Mouse (Mus musculus): Measurements from ENCODE around the gene Ccdc86. TPM values are rescaled to one million over a fixed set of nuclear protein-coding genes. Genes with fewer than 3 reads are reported as not detected.

Ccdc86 gene
- polyA plus RNA-seq, 1 experiment from 2014 or later: 33.2 TPM

GRCm38 (mm10) chr19:10949558-10949957 lies 492 bp upstream of the Ccdc86 start:
- Histone ChIP-seq H3K9ac (replicated peaks) (0 out of 2 replicates have a peak overlapping the region, but pooled peaks have one; percentile 23), H3K4me1 (replicated peaks) (peaks cover 22% of the 10 kb centered on the region), H3K36me3 (peaks cover 19% of the 10 kb centered on the region), H3K4me3 (replicated peaks) (peak overlapping the region; percentile 79), H3K27ac (peak overlapping the region; percentile 45; the same call in 1 of the 2 replicates), H3K4me2 (peak overlapping the region; percentile 100), H3K9me3 (no peaks in the 10 kb centered on the region), H3K27me3 (0 out of 2 replicates have a peak, but pooled peaks cover 4% of the 10 kb centered on the region)
- no peak for ATAC-seq (ENCODE audit: insufficient number of reproducible peaks, insufficient read depth, low FRiP score, low TSS enrichment, low read depth)
- 33% methylated on average over 9 of the region's 9 CpGs for WGBS

GRCm38 (mm10) chr19:10948416-10948815 lies 650 bp downstream of the Ccdc86 start:
- Histone ChIP-seq H3K9ac (replicated peaks) (peak overlapping the region; percentile 88), H3K36me3 (peaks cover 30% of the 10 kb centered on the region), H3K4me2 (peak overlapping the region; percentile 100), H3K27me3 (0 out of 2 replicates have a peak, but pooled peaks cover 4% of the 10 kb centered on the region), H3K27ac (no peak overlapping the region), H3K4me3 (replicated peaks) (peak overlapping the region; percentile 79), H3K4me1 (replicated peaks) (peaks cover 22% of the 10 kb centered on the region), H3K9me3 (no peaks in the 10 kb centered on the region)
- ATAC-seq (ENCODE audit: insufficient number of reproducible peaks, insufficient read depth, low FRiP score, low TSS enrichment, low read depth): no peak
- 1% methylated on average over 20 of the region's 20 CpGs for WGBS

- peak overlapping the region; percentile 88 for H3K9ac ChIP-seq (replicated peaks)
- peaks cover 22% of the 10 kb centered on the region for H3K4me1 ChIP-seq (replicated peaks)
- ATAC-seq (ENCODE audit: insufficient number of reproducible peaks, insufficient read depth, low FRiP score, low TSS enrichment, low read depth): no peak
These were observed 1.8 kb downstream of the Ccdc86 start for GRCm38 (mm10) chr19:10947219-10947618.

GRCm38 (mm10) chr19:10946506-10946905 lies 2.6 kb downstream of the Ccdc86 start:
- Histone ChIP-seq H3K9ac (replicated peaks) (0 out of 2 replicates have a peak overlapping the region, but pooled peaks have one; percentile 23), H3K4me1 (replicated peaks) (peaks cover 22% of the 10 kb centered on the region), H3K4me2 (peak overlapping the region; percentile 100; the same call in 1 of the 2 replicates), H3K27ac (no peak overlapping the region), H3K4me3 (replicated peaks) (0 out of 2 replicates have a peak overlapping the region, but pooled peaks have one; percentile 79), H3K9me3 (no peaks in the 10 kb centered on the region), H3K36me3 (peaks cover 46% of the 10 kb centered on the region), H3K27me3 (no peaks in the 10 kb centered on the region)
- ATAC-seq (ENCODE audit: insufficient number of reproducible peaks, insufficient read depth, low FRiP score, low TSS enrichment, low read depth): no peak
- WGBS: 91% methylated on average over 3 of the region's 3 CpGs

More at GRCm38 (mm10) chr19:10947219-10947618, 1.8 kb downstream of the Ccdc86 start:
- H3K27ac ChIP-seq: no peak overlapping the region
- H3K9me3 ChIP-seq: no peaks in the 10 kb centered on the region
- peak overlapping the region; percentile 79 for H3K4me3 ChIP-seq (replicated peaks)
- peak overlapping the region; percentile 100 for H3K4me2 ChIP-seq
- no peaks in the 10 kb centered on the region for H3K27me3 ChIP-seq
- 78% methylated on average over 5 of the region's 5 CpGs for WGBS
- peaks cover 42% of the 10 kb centered on the region for H3K36me3 ChIP-seq

- WGBS: 89% methylated on average over 3 of the region's 3 CpGs
- H3K4me3 ChIP-seq (replicated peaks): no peak overlapping the region
- H3K27me3 ChIP-seq: no peaks in the 10 kb centered on the region
- no peaks in the 10 kb centered on the region for H3K9me3 ChIP-seq
- no peak overlapping the region for H3K27ac ChIP-seq
- ATAC-seq (ENCODE audit: insufficient number of reproducible peaks, insufficient read depth, low FRiP score, low TSS enrichment, low read depth): no peak
- H3K4me1 ChIP-seq (replicated peaks): peaks cover 34% of the 10 kb centered on the region
- no peak overlapping the region for H3K4me2 ChIP-seq
- no peak overlapping the region for H3K9ac ChIP-seq (replicated peaks)
- peaks cover 46% of the 10 kb centered on the region for H3K36me3 ChIP-seq
These were observed 5.1 kb downstream of the Ccdc86 start for GRCm38 (mm10) chr19:10943955-10944354.

DNA sequence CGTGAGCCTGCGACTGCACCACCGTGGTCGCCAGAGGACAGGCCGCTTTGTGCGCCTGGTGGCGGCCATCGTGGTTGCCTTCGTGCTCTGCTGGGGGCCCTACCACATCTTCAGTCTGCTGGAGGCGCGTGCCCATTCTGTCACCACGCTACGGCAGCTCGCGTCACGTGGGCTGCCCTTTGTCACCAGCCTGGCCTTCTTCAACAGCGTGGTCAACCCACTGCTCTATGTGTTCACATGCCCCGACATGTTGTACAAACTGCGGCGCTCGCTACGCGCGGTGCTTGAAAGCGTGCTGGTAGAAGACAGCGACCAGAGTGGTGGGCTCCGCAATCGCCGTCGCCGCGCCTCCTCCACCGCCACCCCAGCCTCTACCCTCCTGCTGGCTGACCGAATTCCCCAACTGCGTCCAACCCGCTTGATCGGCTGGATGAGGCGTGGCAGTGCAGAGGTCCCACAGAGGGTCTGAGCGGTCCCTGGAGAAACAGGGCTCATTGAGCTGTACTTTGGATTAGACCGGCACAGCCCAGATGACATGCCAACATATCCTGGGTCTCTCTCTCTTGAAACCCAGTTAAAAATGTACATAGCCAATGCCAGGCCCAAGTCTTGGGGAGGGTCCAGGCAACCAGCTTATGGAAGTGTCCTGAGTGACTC lies 8.1 kb downstream of the Ccdc86 start:
- Histone ChIP-seq H3K4me3 (replicated peaks) (peak overlapping the region; percentile 42), H3K36me3 (peaks cover 39% of the 10 kb centered on the region), H3K9ac (replicated peaks) (peak overlapping the region; percentile 56), H3K4me2 (peak overlapping the region; percentile 75), H3K4me1 (replicated peaks) (peaks cover 12% of the 10 kb centered on the region; the same call in 1 of the 2 replicates), H3K27ac (no peak overlapping the region), H3K27me3 (no peaks in the 10 kb centered on the region), H3K9me3 (no peaks in the 10 kb centered on the region)
- ATAC-seq (ENCODE audit: insufficient number of reproducible peaks, insufficient read depth, low FRiP score, low TSS enrichment, low read depth): peak; percentile 44
- WGBS: 2% methylated on average over 40 of the region's 40 CpGs

- Histone ChIP-seq H3K36me3 (peaks cover 34% of the 10 kb centered on the region), H3K4me3 (replicated peaks) (peak overlapping the region; percentile 42), H3K9ac (replicated peaks) (peak overlapping the region; percentile 56), H3K27me3 (no peaks in the 10 kb centered on the region), H3K4me2 (peak overlapping the region; percentile 75), H3K27ac (no peak overlapping the region), H3K9me3 (no peaks in the 10 kb centered on the region), H3K4me1 (replicated peaks) (peaks cover 12% of the 10 kb centered on the region; the same call in 1 of the 2 replicates)
- ATAC-seq (ENCODE audit: insufficient number of reproducible peaks, insufficient read depth, low FRiP score, low TSS enrichment, low read depth): peak; percentile 93
- WGBS: 19% methylated on average over 37 of the region's 37 CpGs
These were observed 8.8 kb downstream of the Ccdc86 start for GRCm38 (mm10) chr19:10940097-10940800.

DNA sequence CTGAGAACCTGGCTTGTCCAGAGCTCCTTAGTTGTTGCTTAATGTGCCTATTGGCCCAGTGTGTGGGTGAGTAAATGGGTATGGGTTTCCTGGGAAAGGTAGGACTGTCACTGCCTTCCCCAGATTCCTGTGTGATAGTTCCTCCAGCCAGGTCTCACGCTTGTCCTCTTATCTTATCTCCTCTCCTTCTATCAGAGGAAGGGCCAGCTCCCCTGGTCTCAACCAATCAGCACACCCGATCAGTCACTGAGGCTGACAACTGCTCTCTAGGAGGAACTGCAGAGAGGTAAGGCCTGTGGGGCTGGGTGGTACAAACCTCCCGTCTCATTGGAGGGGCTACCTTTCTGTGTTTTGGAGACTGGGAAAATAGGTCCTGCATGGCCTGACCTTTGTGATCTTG lies 10.3 kb downstream of the Ccdc86 start:
- 39% methylated on average over 3 of the region's 3 CpGs for WGBS
- Histone ChIP-seq H3K4me2 (no peak overlapping the region), H3K4me3 (replicated peaks) (no peak overlapping the region), H3K9ac (replicated peaks) (no peak overlapping the region), H3K36me3 (peaks cover 20% of the 10 kb centered on the region), H3K27me3 (no peaks in the 10 kb centered on the region), H3K4me1 (replicated peaks) (peaks cover 12% of the 10 kb centered on the region; the same call in 1 of the 2 replicates), H3K9me3 (no peaks in the 10 kb centered on the region), H3K27ac (no peak overlapping the region)
- no peak for ATAC-seq (ENCODE audit: insufficient number of reproducible peaks, insufficient read depth, low FRiP score, low TSS enrichment, low read depth)

GRCm38 (mm10) chr19:10937110-10937563 lies 11.9 kb downstream of the Ccdc86 start, which contains the start of gene Ptgdr2:
TSS of gene Ptgdr2 (plus strand) at chr19:10937160.
- H3K36me3 ChIP-seq: peaks cover 3% of the 10 kb centered on the region
- no peak within 1 kb of the TSS for H3K4me2 ChIP-seq
- ATAC-seq (ENCODE audit: insufficient number of reproducible peaks, insufficient read depth, low FRiP score, low TSS enrichment, low read depth): no peak
- no peak within 1 kb of the TSS for H3K9ac ChIP-seq (replicated peaks)
- no peak within 1 kb of the TSS for H3K27ac ChIP-seq
- no peaks in the 10 kb centered on the region for H3K27me3 ChIP-seq
- no peaks in the 10 kb centered on the region for H3K9me3 ChIP-seq
- H3K4me3 ChIP-seq (replicated peaks): no peak within 1 kb of the TSS
- H3K4me1 ChIP-seq (replicated peaks): peaks cover 12% of the 10 kb centered on the region; the same call in 1 of the 2 replicates
- WGBS: 40% methylated on average over 5 of the region's 5 CpGs

GRCm38 (mm10) chr19:10936077-10936476 lies 13.0 kb downstream of the Ccdc86 start:
- Histone ChIP-seq H3K4me3 (replicated peaks) (no peak overlapping the region), H3K9me3 (no peaks in the 10 kb centered on the region), H3K36me3 (no peaks in the 10 kb centered on the region), H3K27me3 (no peaks in the 10 kb centered on the region), H3K4me2 (no peak overlapping the region), H3K9ac (replicated peaks) (no peak overlapping the region), H3K4me1 (replicated peaks) (peaks cover 8% of the 10 kb centered on the region; the same call in 1 of the 2 replicates), H3K27ac (no peak overlapping the region)
- no peak for ATAC-seq (ENCODE audit: insufficient number of reproducible peaks, insufficient read depth, low FRiP score, low TSS enrichment, low read depth)
- WGBS: 88% methylated on average over 5 of the region's 5 CpGs

DNA sequence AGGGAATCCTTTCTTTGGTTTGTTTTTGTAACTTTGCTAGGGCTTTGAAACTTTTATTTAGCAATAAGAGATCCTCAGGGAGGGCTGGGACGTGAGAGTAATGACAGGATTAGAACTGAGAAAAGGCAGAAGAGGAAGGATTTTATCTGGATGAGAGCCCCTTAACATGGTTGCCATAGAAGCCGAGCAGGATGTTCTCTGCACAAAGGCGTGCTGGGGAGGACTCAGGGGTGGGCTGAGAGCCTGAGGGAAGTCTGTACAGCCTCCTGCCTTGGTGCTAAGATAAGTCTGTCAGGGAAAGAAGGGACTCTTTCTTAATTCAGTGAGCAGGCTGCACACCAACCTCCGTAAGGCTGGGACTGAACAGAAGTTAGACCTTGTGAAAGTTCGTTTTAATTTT lies 14.0 kb downstream of the Ccdc86 start:
- Histone ChIP-seq H3K4me1 (replicated peaks) (peaks cover under 1% of the 10 kb centered on the region; the same call in 1 of the 2 replicates), H3K9ac (replicated peaks) (no peak overlapping the region), H3K4me3 (replicated peaks) (no peak overlapping the region), H3K4me2 (no peak overlapping the region), H3K27ac (no peak overlapping the region), H3K36me3 (no peaks in the 10 kb centered on the region), H3K27me3 (no peaks in the 10 kb centered on the region), H3K9me3 (no peaks in the 10 kb centered on the region)
- 66% methylated on average over 5 of the region's 5 CpGs for WGBS
- ATAC-seq (ENCODE audit: insufficient number of reproducible peaks, insufficient read depth, low FRiP score, low TSS enrichment, low read depth): no peak
